Mouse (Mus musculus) heart, embryonic 15.5 days (tissue): Measurements from ENCODE around the gene Ttl. TPM values are rescaled to one million over a fixed set of nuclear protein-coding genes. Genes with fewer than 3 reads are reported as not detected.
A peak's percentile ranks its signal among the peaks of the same experiment; 100 is the strongest.

Experiments used
- ATAC-seq: fragments of 200-750 bp; cut with Nextera tagmentation; replicated peaks from 2 replicates; pipeline ENCODE4 v1.8.0; 2017; ENCODE audit warnings: low read depth, moderate TSS enrichment; ENCODE audit not compliant: insufficient number of reproducible peaks, insufficient read depth, low FRiP score
- H3K27ac ChIP-seq: fragments of 300-500 bp; sonication (generic); 2 replicates; pipeline ENCODE4 v1.5.1; 2015; ENCODE audit warnings: mild to moderate bottlenecking, inconsistent platforms
- H3K27me3 ChIP-seq: fragments of 300-500 bp; sonication (generic); 2 replicates; pipeline ENCODE4 v1.6.1; 2015; ENCODE audit warnings: inconsistent platforms
- H3K36me3 ChIP-seq: fragments of 300-500 bp; sonication (generic); 2 replicates; pipeline ENCODE4 v1.6.1; 2015; ENCODE audit warnings: mild to moderate bottlenecking, inconsistent platforms
- H3K4me1 ChIP-seq: fragments of 300-500 bp; sonication (generic); replicated peaks from 2 replicates; pipeline ENCODE4 v1.6.1; 2015; ENCODE audit warnings: inconsistent platforms
- H3K4me2 ChIP-seq: fragments of 300-500 bp; sonication (generic); 2 replicates; pipeline ENCODE4 v1.6.1; 2015; ENCODE audit warnings: inconsistent platforms, mild to moderate bottlenecking, moderate library complexity
- H3K4me3 ChIP-seq: fragments of 300-500 bp; sonication (generic); 2 replicates; pipeline ENCODE4 v1.5.1; 2015; ENCODE audit warnings: mild to moderate bottlenecking, inconsistent platforms
- H3K9ac ChIP-seq: fragments of 300-500 bp; sonication (generic); 2 replicates; pipeline ENCODE4 v1.6.1; 2015; ENCODE audit warnings: mild to moderate bottlenecking, inconsistent platforms
- H3K9me3 ChIP-seq: fragments of 300-500 bp; sonication (generic); replicated peaks from 2 replicates; pipeline ENCODE4 v1.6.1; 2016; ENCODE audit warnings: inconsistent platforms
- WGBS: fragments of 180-500 bp; shearing (Covaris S2); methylation state at CpG from one replicate; pipeline ENCODE4 v1.1.7; 2015; ENCODE audit warnings: mixed read lengths; 5-methylcytosine and 5-hydroxymethylcytosine counted together
- polyA plus RNA-seq: library from polyadenylated mRNA; unstranded; fragments of >200 nt; fragmentation: Nextera tagmentation; extraction: Ambion mirVana; gene quantifications from 2 replicates; pipeline ENCODE4 v1.2.1, GENCODE M21; 2015

Ttl gene
- polyA plus RNA-seq, result 8.0 and 9.9 TPM in 2 replicates

GRCm38 (mm10) chr2:129065437-129066282, at the start of gene Ttl:
Gene Ttl, plus strand, starts transcription at chr2:129065942.
- peak within 1 kb of the TSS; percentile 67 for H3K27ac ChIP-seq
- H3K36me3 ChIP-seq, result peaks cover 6% of the 10 kb centered on the region
- ATAC-seq, result peak; percentile 95
- peaks cover 11% of the 10 kb centered on the region for H3K4me1 ChIP-seq
- no peaks in the 10 kb centered on the region for H3K9me3 ChIP-seq
- H3K4me3 ChIP-seq, result peak within 1 kb of the TSS; percentile 90
- H3K9ac ChIP-seq, result peak within 1 kb of the TSS; percentile 87
- no peaks in the 10 kb centered on the region for H3K27me3 ChIP-seq
- WGBS, result 2% methylated on average over 62 of the region's 62 CpGs
- peak within 1 kb of the TSS; percentile 85 for H3K4me2 ChIP-seq

GRCm38 (mm10) chr2:129020106-129020505, 45.6 kb upstream of the Ttl start:
- Histone ChIP-seq H3K4me3 (no peak overlapping the region), H3K27ac (no peak overlapping the region), H3K4me2 (no peak overlapping the region), H3K4me1 (no peaks in the 10 kb centered on the region), H3K36me3 (no peaks in the 10 kb centered on the region), H3K27me3 (no peaks in the 10 kb centered on the region), H3K9ac (no peak overlapping the region), H3K9me3 (no peaks in the 10 kb centered on the region)
- ATAC-seq, result no peak
- WGBS, result 77% methylated on average over 2 of the region's 2 CpGs

GRCm38 (mm10) chr2:129024820-129025219, 40.9 kb upstream of the Ttl start:
- Histone ChIP-seq H3K27me3 (no peaks in the 10 kb centered on the region), H3K4me1 (no peaks in the 10 kb centered on the region), H3K9ac (no peak overlapping the region), H3K4me3 (no peak overlapping the region), H3K36me3 (no peaks in the 10 kb centered on the region), H3K9me3 (no peaks in the 10 kb centered on the region), H3K4me2 (no peak overlapping the region), H3K27ac (no peak overlapping the region)
- WGBS, result 66% methylated on average over 9 of the region's 9 CpGs
- no peak for ATAC-seq

- H3K9ac ChIP-seq, result no peak overlapping the region
- H3K27me3 ChIP-seq, result peaks cover 40% of the 10 kb centered on the region
- H3K36me3 ChIP-seq, result no peaks in the 10 kb centered on the region
- ATAC-seq, result no peak
- H3K9me3 ChIP-seq, result no peaks in the 10 kb centered on the region
- no peak overlapping the region for H3K4me2 ChIP-seq
- WGBS, result 67% methylated on average over 5 of the region's 5 CpGs
- H3K4me1 ChIP-seq, result peaks cover 10% of the 10 kb centered on the region
- H3K4me3 ChIP-seq, result no peak overlapping the region
- H3K27ac ChIP-seq, result no peak overlapping the region
These were observed 30.4 kb upstream of the Ttl start for GRCm38 (mm10) chr2:129035381-129035780.

- peak overlapping the region; percentile 49 for H3K4me3 ChIP-seq
- peaks cover 53% of the 10 kb centered on the region for H3K27me3 ChIP-seq
- 14% methylated on average over 15 of the region's 15 CpGs for WGBS
- peak overlapping the region; percentile 82 for H3K4me2 ChIP-seq
- no peaks in the 10 kb centered on the region for H3K9me3 ChIP-seq
- H3K36me3 ChIP-seq, result no peaks in the 10 kb centered on the region
- H3K4me1 ChIP-seq, result peaks cover 10% of the 10 kb centered on the region
- peak overlapping the region; percentile 40 for H3K9ac ChIP-seq
- H3K27ac ChIP-seq, result no peak overlapping the region
- no peak for ATAC-seq
These were observed 27.3 kb upstream of the Ttl start for GRCm38 (mm10) chr2:129038426-129038936.

GRCm38 (mm10) chr2:129038937-129039631, 26.7 kb upstream of the Ttl start:
- H3K4me1 ChIP-seq, result peaks cover 10% of the 10 kb centered on the region
- H3K9me3 ChIP-seq, result no peaks in the 10 kb centered on the region
- H3K4me3 ChIP-seq, result peak overlapping the region; percentile 49
- H3K27me3 ChIP-seq, result peaks cover 53% of the 10 kb centered on the region
- peak overlapping the region; percentile 82 for H3K4me2 ChIP-seq
- H3K36me3 ChIP-seq, result no peaks in the 10 kb centered on the region
- peak overlapping the region; percentile 40 for H3K9ac ChIP-seq
- WGBS, result 2% methylated on average over 62 of the region's 62 CpGs
- ATAC-seq, result no peak
- H3K27ac ChIP-seq, result no peak overlapping the region

- Histone ChIP-seq H3K4me3 (no peak overlapping the region), H3K27me3 (peaks cover 53% of the 10 kb centered on the region), H3K9ac (no peak overlapping the region), H3K36me3 (no peaks in the 10 kb centered on the region), H3K4me2 (no peak overlapping the region), H3K4me1 (peaks cover 10% of the 10 kb centered on the region), H3K27ac (no peak overlapping the region), H3K9me3 (no peaks in the 10 kb centered on the region)
- ATAC-seq, result no peak
- WGBS, result 20% methylated on average over 6 of the region's 6 CpGs
These were observed 25.2 kb upstream of the Ttl start for GRCm38 (mm10) chr2:129040567-129040966.

- Histone ChIP-seq H3K9me3 (no peaks in the 10 kb centered on the region), H3K9ac (no peak overlapping the region), H3K4me1 (no peaks in the 10 kb centered on the region), H3K27ac (no peak overlapping the region), H3K27me3 (peaks cover 6% of the 10 kb centered on the region; the same call in 1 of the 2 replicates), H3K4me2 (no peak overlapping the region), H3K36me3 (no peaks in the 10 kb centered on the region), H3K4me3 (no peak overlapping the region)
- 70% methylated on average over 6 of the region's 6 CpGs for WGBS
- no peak for ATAC-seq
These were observed 19.4 kb upstream of the Ttl start for GRCm38 (mm10) chr2:129046172-129046845.

GRCm38 (mm10) chr2:129046846-129047196, 18.9 kb upstream of the Ttl start:
- Histone ChIP-seq H3K4me2 (no peak overlapping the region), H3K27ac (no peak overlapping the region), H3K9me3 (no peaks in the 10 kb centered on the region), H3K36me3 (no peaks in the 10 kb centered on the region), H3K27me3 (0 out of 2 replicates have a peak, but pooled peaks cover 3% of the 10 kb centered on the region), H3K9ac (no peak overlapping the region), H3K4me1 (no peaks in the 10 kb centered on the region), H3K4me3 (no peak overlapping the region)
- WGBS, result 73% methylated on average over 4 of the region's 4 CpGs
- ATAC-seq, result no peak

GRCm38 (mm10) chr2:129047811-129048210, 17.9 kb upstream of the Ttl start, which contains the start of gene Vinac1:
Gene Vinac1, minus strand, starts transcription at chr2:129048172.
- WGBS, result 77% methylated on average over 8 of the region's 8 CpGs
- no peaks in the 10 kb centered on the region for H3K27me3 ChIP-seq
- no peaks in the 10 kb centered on the region for H3K9me3 ChIP-seq
- H3K4me1 ChIP-seq, result no peaks in the 10 kb centered on the region
- H3K9ac ChIP-seq, result no peak within 1 kb of the TSS
- ATAC-seq, result no peak
- H3K4me3 ChIP-seq, result no peak within 1 kb of the TSS
- no peaks in the 10 kb centered on the region for H3K36me3 ChIP-seq
- no peak within 1 kb of the TSS for H3K27ac ChIP-seq
- H3K4me2 ChIP-seq, result no peak within 1 kb of the TSS

GRCm38 (mm10) chr2:129052451-129052983, 13.2 kb upstream of the Ttl start:
- Histone ChIP-seq H3K4me2 (no peak overlapping the region), H3K4me3 (no peak overlapping the region), H3K4me1 (no peaks in the 10 kb centered on the region), H3K9ac (no peak overlapping the region), H3K27me3 (no peaks in the 10 kb centered on the region), H3K9me3 (no peaks in the 10 kb centered on the region; the same call in 1 of the 2 replicates), H3K36me3 (no peaks in the 10 kb centered on the region), H3K27ac (no peak overlapping the region)
- no peak for ATAC-seq
- 50% methylated on average over 4 of the region's 4 CpGs for WGBS
